15 mouse cellular contexts compared by ENCODE assay signal in genomic region chr7:29392805-29393204, GRCm38 (mm10).
DNase-seq lines count a peak whose midpoint lies in the region; ATAC-seq lines count a peak whose summit lies in the region.
"Had no signal": no experiment of that assay in that cellular context is flagged by ENCODE, and none has a peak within 500 bp of the region (broad histone marks: within the 10 kb centered on the region; RNA-seq: fewer than 3 reads in every experiment).

No protein-coding gene starts in this region.

- H3K4me1 ChIP-seq in limb, embryonic 15.5 days: peaks cover 17% of the 10 kb centered on the region
- H3K4me1 ChIP-seq in limb, embryonic 10.5 days: 0 out of 2 replicates have a peak, but pooled peaks cover 4% of the 10 kb centered on the region
- H3K4me1 ChIP-seq in intestine, embryonic 16.5 days (ENCODE audit: control insufficient read depth, insufficient read depth, low read length): peaks cover 14% of the 10 kb centered on the region

- H3K9me3 ChIP-seq in limb, embryonic 15.5 days: no peaks in the 10 kb centered on the region
- no peaks in the 10 kb centered on the region for H3K9me3 ChIP-seq in limb, embryonic 10.5 days (replicated peaks)
- no peaks in the 10 kb centered on the region for H3K9me3 ChIP-seq in intestine, embryonic 16.5 days (ENCODE audit: control insufficient read depth, low read length)
- H3K9me3 ChIP-seq: heart, embryonic 15.5 days; neural tube, embryonic 13.5 days had no signal

- DNase-seq in limb, embryonic 10.5 days (ENCODE audit: low spot score): no peak
- peak; percentile 17 for DNase-seq in c-Kit-positive CD71-positive TER-119-negative erythroid progenitor cells, embryonic 14.5 days (ENCODE audit: low read depth)
- DNase-seq in adrenal gland, adult 18-20 months (ENCODE audit: low spot score in 2 of 2): no peak
- DNase-seq in MN1 (ENCODE audit: low spot score): no peak
- DNase-seq: adrenal gland, postnatal 25 days; embryo, embryonic 11 days; gastrocnemius, postnatal 36 days; kidney, postnatal 25 days; midbrain, embryonic 14.5 days had no signal

- H3K27ac ChIP-seq in limb, embryonic 15.5 days: peak overlapping the region; percentile 11; the same call in 1 of the 2 replicates
- H3K27ac ChIP-seq in limb, embryonic 10.5 days: no peak overlapping the region
- H3K27ac ChIP-seq in intestine, embryonic 16.5 days (ENCODE audit: low read length): no peak overlapping the region; the same call in 1 of the 2 replicates
- H3K27ac ChIP-seq: heart, embryonic 15.5 days had no signal

- 84% methylated on average over 3 of the region's 3 CpGs for WGBS in limb, embryonic 15.5 days
- 88% methylated on average over 3 of the region's 3 CpGs for WGBS in limb, embryonic 10.5 days
- WGBS in intestine, embryonic 16.5 days: 61% methylated on average over 3 of the region's 3 CpGs

- no peaks in the 10 kb centered on the region for H3K27me3 ChIP-seq in limb, embryonic 15.5 days
- no peaks in the 10 kb centered on the region for H3K27me3 ChIP-seq in limb, embryonic 10.5 days (ENCODE audit: low read depth, poor library complexity, severe bottlenecking)
- no peaks in the 10 kb centered on the region for H3K27me3 ChIP-seq in intestine, embryonic 16.5 days (replicated peaks; ENCODE audit: control insufficient read depth, insufficient read depth, low read length)
- H3K27me3 ChIP-seq: neural tube, embryonic 13.5 days had no signal

- H3K36me3 ChIP-seq in limb, embryonic 15.5 days: peaks cover 44% of the 10 kb centered on the region
- peaks cover 44% of the 10 kb centered on the region for H3K36me3 ChIP-seq in limb, embryonic 10.5 days
- H3K36me3 ChIP-seq in intestine, embryonic 16.5 days (ENCODE audit: control insufficient read depth, insufficient read depth, low read length): peaks cover 8% of the 10 kb centered on the region

- no peak overlapping the region for H3K4me2 ChIP-seq in limb, embryonic 15.5 days
- H3K4me2 ChIP-seq in intestine, embryonic 16.5 days (ENCODE audit: low read depth, low read length): no peak overlapping the region
- H3K4me2 ChIP-seq: heart, embryonic 15.5 days; neural tube, embryonic 13.5 days had no signal

- no peak overlapping the region for H3K4me3 ChIP-seq in limb, embryonic 15.5 days
- H3K4me3 ChIP-seq in limb, embryonic 10.5 days: no peak overlapping the region
- no peak overlapping the region for H3K4me3 ChIP-seq in intestine, embryonic 16.5 days (ENCODE audit: low read length)
- H3K4me3 ChIP-seq: heart, embryonic 15.5 days; neural tube, embryonic 13.5 days had no signal

- H3K9ac ChIP-seq in limb, embryonic 15.5 days: no peak overlapping the region
- H3K9ac ChIP-seq in intestine, embryonic 16.5 days (ENCODE audit: low read depth, low read length): no peak overlapping the region
- H3K9ac ChIP-seq: heart, embryonic 15.5 days; neural tube, embryonic 13.5 days had no signal

- ATAC-seq in limb, embryonic 15.5 days (ENCODE audit: insufficient number of reproducible peaks, low FRiP score, low TSS enrichment, low read depth): no peak
- ATAC-seq in intestine, embryonic 16.5 days: peak; percentile 55
- peak; percentile 40; the same call in 1 of the 2 replicates for ATAC-seq in megakaryocyte, adult 5-6 weeks (ENCODE audit: poor library complexity, severe bottlenecking)
- ATAC-seq in monocyte, adult 5-6 weeks (replicated peaks; ENCODE audit: insufficient number of reproducible peaks, low FRiP score, low TSS enrichment, poor library complexity, severe bottlenecking): no peak

Comparison
In these comparisons a context has a peak if more than half of its experiments do, and no peak if none do; other contexts are left out.
1. ATAC-seq: peak in intestine, embryonic 16.5 days (single experiment) and megakaryocyte, adult 5-6 weeks (single experiment); none in limb, embryonic 15.5 days (single experiment) and monocyte, adult 5-6 weeks (single experiment).